Mouse (Mus musculus): ENCODE measurements around the gene Rbbp6. TPM values are rescaled to one million over a fixed set of nuclear protein-coding genes. Genes with fewer than 3 reads are reported as not detected.

Gene Rbbp6
- polyA plus RNA-seq, 1 experiment from 2014 or later, result 32.2 TPM

DNA sequence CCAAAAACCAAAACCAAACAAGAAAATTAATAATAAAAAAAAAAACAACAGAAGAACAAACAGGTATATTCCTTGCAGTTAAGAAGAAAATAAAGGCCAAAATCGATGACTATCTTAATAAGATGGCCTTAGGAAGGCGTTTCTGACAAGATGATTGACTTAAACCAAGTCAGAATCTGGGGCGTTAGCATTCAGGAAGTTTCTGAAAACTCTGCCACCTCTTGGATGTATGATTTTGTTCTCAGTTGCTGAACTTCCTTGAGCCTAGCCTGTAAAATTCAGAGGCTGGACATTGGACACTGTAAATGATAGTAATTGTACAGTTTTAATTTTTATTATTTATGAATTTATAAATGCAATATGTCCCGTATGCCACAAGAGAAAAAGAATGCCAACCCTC, 3.3 kb downstream of the Rbbp6 start:
- no peak overlapping the region for H3K27ac ChIP-seq (ENCODE audit: low read depth, low read length)
- DNase-seq (ENCODE audit: low spot score) (no peak), ATAC-seq (replicated peaks; ENCODE audit: low FRiP score) (no peak)
- peaks cover 14% of the 10 kb centered on the region for H3K4me1 ChIP-seq (replicated peaks; ENCODE audit: control insufficient read depth, insufficient read depth, low read length)
- H3K4me3 ChIP-seq (ENCODE audit: low read depth, low read length), result peak overlapping the region; percentile 98; the same call in 1 of the 2 replicates
- no peaks in the 10 kb centered on the region for H3K27me3 ChIP-seq (replicated peaks; ENCODE audit: control insufficient read depth, insufficient read depth, low read length)
- 56% methylated on average over 4 of the region's 4 CpGs for WGBS
- H3K9me3 ChIP-seq (ENCODE audit: control insufficient read depth, low read length), result no peaks in the 10 kb centered on the region
- H3K36me3 ChIP-seq (ENCODE audit: control insufficient read depth, insufficient read depth, low read length), result peaks cover 3% of the 10 kb centered on the region; the same call in 1 of the 2 replicates
- no peak overlapping the region for H3K9ac ChIP-seq (ENCODE audit: low read depth, low read length)
- H3K4me2 ChIP-seq, result peak overlapping the region; percentile 96

DNA sequence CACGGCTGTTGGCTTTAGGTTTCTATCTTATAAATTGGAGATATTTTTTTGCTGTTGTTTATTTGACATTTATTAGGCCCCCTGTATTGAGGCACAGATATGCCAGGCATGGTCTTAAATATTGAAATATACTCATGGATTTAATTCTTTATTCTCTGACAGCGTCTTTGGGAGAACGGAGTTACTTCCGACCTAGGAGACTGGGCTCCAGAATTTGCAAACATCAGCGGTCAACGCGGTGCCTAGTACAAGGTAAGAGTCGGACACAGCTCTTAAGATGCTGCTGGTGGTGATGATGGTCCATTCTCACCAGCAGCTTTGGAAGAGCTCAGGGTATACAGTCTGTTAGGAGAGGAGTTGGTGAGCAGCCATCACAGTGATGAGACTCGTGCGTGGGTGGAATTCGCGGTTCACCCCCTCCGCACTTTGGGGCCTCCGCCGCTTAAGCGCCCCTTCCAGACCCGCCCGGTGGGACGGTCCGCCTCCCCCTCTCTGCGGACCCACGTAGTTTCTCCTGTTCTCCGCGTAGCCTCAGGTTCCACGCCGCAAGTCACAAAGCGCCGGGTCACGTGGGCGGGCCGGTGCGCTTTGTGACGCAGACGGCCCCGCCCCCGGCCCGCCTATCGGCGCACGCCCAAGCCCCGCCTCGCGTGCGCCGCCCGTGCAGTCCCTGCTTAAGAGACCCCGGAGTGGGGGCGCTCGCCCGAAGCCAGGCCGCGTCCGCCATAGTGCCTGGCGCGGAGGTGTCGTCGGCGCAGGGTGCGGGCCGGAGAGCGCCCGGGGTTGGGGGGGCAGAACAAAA, 3.9 kb downstream of the Rbbp6 start:
- WGBS, result 1% methylated on average over 62 of the region's 62 CpGs
- DNase-seq (ENCODE audit: low spot score) (peak; percentile 88), ATAC-seq (replicated peaks; ENCODE audit: low FRiP score) (peak; percentile 96)

DNA sequence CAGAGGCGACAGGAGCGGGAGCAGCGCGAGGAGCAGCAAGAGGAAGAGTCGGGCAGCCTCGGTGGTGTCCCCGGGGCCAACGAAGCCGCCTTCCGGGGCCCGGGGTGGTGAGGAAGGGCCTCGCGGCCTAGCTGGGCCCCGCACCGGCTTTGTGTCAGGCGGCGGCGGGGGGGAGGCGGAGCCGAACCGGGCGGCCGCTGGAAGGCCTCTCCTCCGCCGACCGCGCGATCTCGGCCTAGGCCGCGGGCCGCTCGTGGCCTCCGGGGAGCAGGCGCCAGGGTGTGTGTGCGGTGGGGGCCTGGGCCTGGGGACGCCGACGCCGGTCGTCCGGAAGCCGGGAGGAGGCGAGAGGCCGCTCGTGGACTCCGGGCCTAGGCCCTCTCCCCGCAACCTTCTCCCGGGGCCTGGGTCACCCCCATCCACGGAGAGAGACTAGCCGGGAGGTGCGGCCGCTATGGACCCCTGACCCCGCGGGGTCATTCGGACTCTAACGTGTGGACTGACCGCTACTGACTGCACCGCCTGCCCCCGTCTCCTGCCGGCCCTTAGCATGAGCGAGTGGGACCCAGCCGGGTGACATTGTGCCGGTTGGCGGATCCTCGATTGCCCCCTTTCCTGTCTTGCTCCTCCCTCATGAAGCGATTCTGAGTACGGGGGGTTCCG, 4.8 kb downstream of the Rbbp6 start:
- H3K9me3 ChIP-seq (ENCODE audit: control insufficient read depth, low read length), result no peaks in the 10 kb centered on the region
- WGBS, result under 1% methylated on average over 52 of the region's 69 CpGs
- DNase-seq (ENCODE audit: low spot score) (peak; percentile 70), ATAC-seq (replicated peaks; ENCODE audit: low FRiP score) (peak; percentile 63)
- peaks cover 14% of the 10 kb centered on the region for H3K4me1 ChIP-seq (replicated peaks; ENCODE audit: control insufficient read depth, insufficient read depth, low read length)
- peaks cover 3% of the 10 kb centered on the region; the same call in 1 of the 2 replicates for H3K36me3 ChIP-seq (ENCODE audit: control insufficient read depth, insufficient read depth, low read length)
- H3K9ac ChIP-seq (ENCODE audit: low read depth, low read length), result peak overlapping the region; percentile 99
- H3K4me2 ChIP-seq, result peak overlapping the region; percentile 96
- H3K27ac ChIP-seq (ENCODE audit: low read depth, low read length), result peak overlapping the region; percentile 83
- no peaks in the 10 kb centered on the region for H3K27me3 ChIP-seq (replicated peaks; ENCODE audit: control insufficient read depth, insufficient read depth, low read length)
- peak overlapping the region; percentile 98 for H3K4me3 ChIP-seq (ENCODE audit: low read depth, low read length)

More for the DNA sequence above, 3.9 kb downstream of the Rbbp6 start:
- Histone ChIP-seq H3K9ac (ENCODE audit: low read depth, low read length) (peak overlapping the region; percentile 99), H3K4me1 (replicated peaks; ENCODE audit: control insufficient read depth, insufficient read depth, low read length) (peaks cover 14% of the 10 kb centered on the region), H3K4me2 (peak overlapping the region; percentile 96), H3K4me3 (ENCODE audit: low read depth, low read length) (peak overlapping the region; percentile 98), H3K36me3 (ENCODE audit: control insufficient read depth, insufficient read depth, low read length) (peaks cover 3% of the 10 kb centered on the region; the same call in 1 of the 2 replicates), H3K9me3 (ENCODE audit: control insufficient read depth, low read length) (no peaks in the 10 kb centered on the region), H3K27me3 (replicated peaks; ENCODE audit: control insufficient read depth, insufficient read depth, low read length) (no peaks in the 10 kb centered on the region), H3K27ac (ENCODE audit: low read depth, low read length) (peak overlapping the region; percentile 83)

DNA sequence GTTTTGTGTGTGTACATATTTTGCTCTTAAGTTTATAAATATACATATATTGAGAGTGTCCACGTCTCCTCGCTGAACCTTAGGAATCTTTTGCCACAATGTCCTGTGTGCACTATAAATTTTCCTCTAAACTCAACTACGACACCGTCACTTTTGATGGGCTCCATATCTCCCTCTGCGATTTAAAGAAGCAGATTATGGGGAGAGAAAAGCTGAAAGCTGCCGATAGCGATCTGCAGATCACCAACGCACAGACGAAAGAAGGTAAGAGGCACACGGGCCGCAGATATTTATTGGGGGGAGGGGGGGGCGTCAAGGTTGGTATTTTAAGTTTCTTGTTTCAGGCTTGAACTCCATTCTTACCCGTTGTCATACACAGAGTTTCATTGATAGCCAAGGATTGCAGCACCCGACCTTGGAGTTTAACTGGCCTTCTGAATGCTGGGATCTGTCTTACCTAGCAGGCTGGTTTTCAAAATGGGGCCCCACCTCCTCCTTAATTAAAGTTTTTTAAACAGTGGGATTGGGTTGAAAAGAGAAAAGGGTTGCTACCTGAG, 5.5 kb downstream of the Rbbp6 start:
- ATAC-seq (replicated peaks; ENCODE audit: low FRiP score) (no peak), DNase-seq (ENCODE audit: low spot score) (no peak)
- Histone ChIP-seq H3K4me3 (ENCODE audit: low read depth, low read length) (peak overlapping the region; percentile 98), H3K4me1 (replicated peaks; ENCODE audit: control insufficient read depth, insufficient read depth, low read length) (peaks cover 14% of the 10 kb centered on the region), H3K36me3 (ENCODE audit: control insufficient read depth, insufficient read depth, low read length) (peaks cover 3% of the 10 kb centered on the region; the same call in 1 of the 2 replicates), H3K27ac (ENCODE audit: low read depth, low read length) (no peak overlapping the region), H3K9ac (ENCODE audit: low read depth, low read length) (peak overlapping the region; percentile 99), H3K4me2 (peak overlapping the region; percentile 96), H3K27me3 (replicated peaks; ENCODE audit: control insufficient read depth, insufficient read depth, low read length) (no peaks in the 10 kb centered on the region), H3K9me3 (ENCODE audit: control insufficient read depth, low read length) (no peaks in the 10 kb centered on the region)
- under 1% methylated on average over 14 of the region's 14 CpGs for WGBS

DNA sequence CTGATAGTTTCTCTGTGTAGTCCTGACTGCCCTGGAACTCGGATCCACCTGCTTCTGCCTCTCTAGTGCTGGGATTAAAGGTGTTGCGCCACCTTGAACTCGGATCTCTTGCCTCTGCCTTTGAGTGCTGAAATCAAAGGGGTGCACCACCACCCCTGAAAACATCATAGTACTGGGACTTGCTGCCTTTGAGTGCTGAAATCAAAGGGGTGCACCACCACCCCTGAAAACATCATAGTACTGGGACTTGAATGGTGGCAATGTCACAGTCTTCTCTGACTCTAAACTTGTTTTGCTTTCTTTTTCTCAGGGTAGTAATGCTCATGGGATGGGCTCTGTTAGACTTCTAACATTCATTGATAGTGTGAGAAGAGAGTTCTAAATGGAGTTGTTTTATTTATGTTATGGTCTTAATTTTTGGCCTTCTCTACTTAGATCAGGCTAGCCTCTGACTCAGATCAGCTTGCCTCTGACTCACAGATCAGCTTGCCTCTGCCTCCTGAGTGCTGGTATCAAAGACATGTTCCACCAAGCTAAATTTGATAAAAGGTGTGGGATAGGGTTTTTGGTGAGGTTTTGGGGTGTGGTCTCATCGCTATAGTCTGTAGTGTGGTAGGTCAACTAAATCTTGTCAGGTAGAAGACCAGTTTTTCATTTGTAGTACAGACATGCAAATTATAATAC, 6.7 kb downstream of the Rbbp6 start:
- peak overlapping the region; percentile 98 for H3K4me3 ChIP-seq (ENCODE audit: low read depth, low read length)
- DNase-seq (ENCODE audit: low spot score), result no peak
- H3K4me1 ChIP-seq (replicated peaks; ENCODE audit: control insufficient read depth, insufficient read depth, low read length), result peaks cover 14% of the 10 kb centered on the region
- ATAC-seq (replicated peaks; ENCODE audit: low FRiP score), result no peak
- peak overlapping the region; percentile 99; the same call in 1 of the 2 replicates for H3K9ac ChIP-seq (ENCODE audit: low read depth, low read length)
- no peaks in the 10 kb centered on the region for H3K27me3 ChIP-seq (replicated peaks; ENCODE audit: control insufficient read depth, insufficient read depth, low read length)
- no peak overlapping the region for H3K27ac ChIP-seq (ENCODE audit: low read depth, low read length)
- H3K9me3 ChIP-seq (ENCODE audit: control insufficient read depth, low read length), result no peaks in the 10 kb centered on the region
- WGBS, result 76% methylated on average over 4 of the region's 4 CpGs
- H3K4me2 ChIP-seq, result peak overlapping the region; percentile 96
- peaks cover 3% of the 10 kb centered on the region; the same call in 1 of the 2 replicates for H3K36me3 ChIP-seq (ENCODE audit: control insufficient read depth, insufficient read depth, low read length)

DNA sequence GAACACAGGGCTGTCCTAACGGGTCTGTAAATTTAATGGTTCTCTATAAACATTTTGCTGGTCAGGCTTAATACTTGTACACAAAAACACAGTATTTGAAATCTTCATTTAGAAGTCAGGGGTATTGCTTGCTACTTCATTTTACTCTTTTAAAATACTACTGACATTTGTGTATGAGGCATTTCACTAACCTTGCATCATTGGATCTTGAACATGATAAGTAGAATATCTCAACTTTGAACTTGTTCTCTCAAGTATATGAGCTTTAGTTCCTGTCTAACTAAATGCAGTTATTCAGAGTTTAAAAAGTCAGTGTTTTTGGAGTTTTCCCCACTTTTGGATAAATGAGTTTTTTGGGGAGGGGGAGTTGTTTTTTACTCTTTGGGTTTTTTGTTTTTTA, 14.0 kb downstream of the Rbbp6 start:
- DNase-seq (ENCODE audit: low spot score) (no peak), ATAC-seq (replicated peaks; ENCODE audit: low FRiP score) (no peak)
- Histone ChIP-seq H3K4me3 (ENCODE audit: low read depth, low read length) (no peak overlapping the region), H3K36me3 (ENCODE audit: control insufficient read depth, insufficient read depth, low read length) (peaks cover 2% of the 10 kb centered on the region; the same call in 1 of the 2 replicates), H3K4me1 (replicated peaks; ENCODE audit: control insufficient read depth, insufficient read depth, low read length) (no peaks in the 10 kb centered on the region), H3K9me3 (ENCODE audit: control insufficient read depth, low read length) (no peaks in the 10 kb centered on the region), H3K4me2 (no peak overlapping the region), H3K27ac (ENCODE audit: low read depth, low read length) (no peak overlapping the region), H3K27me3 (replicated peaks; ENCODE audit: control insufficient read depth, insufficient read depth, low read length) (no peaks in the 10 kb centered on the region), H3K9ac (ENCODE audit: low read depth, low read length) (no peak overlapping the region)
- 84% methylated on average over 1 of the region's 1 CpGs for WGBS

DNA sequence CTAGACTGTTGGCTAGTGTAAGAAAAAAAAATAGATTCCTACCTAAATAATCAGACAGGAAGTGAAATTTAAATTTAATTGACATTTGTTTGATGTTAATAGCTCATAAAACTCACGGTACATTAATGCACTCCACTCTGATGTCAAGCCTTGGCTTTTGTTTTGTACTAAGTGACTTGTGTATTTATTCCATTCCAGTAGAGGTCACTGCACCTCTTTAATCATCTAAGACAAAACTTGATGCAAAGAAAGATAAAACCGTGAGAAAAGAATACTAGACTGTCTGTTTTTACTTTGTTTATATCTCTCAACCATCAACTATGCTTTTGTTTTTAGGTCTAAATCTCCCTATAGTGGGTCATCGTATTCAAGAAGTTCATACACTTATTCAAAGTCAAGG, 32.7 kb downstream of the Rbbp6 start:
- H3K27ac ChIP-seq (ENCODE audit: low read depth, low read length), result no peak overlapping the region
- WGBS, result 89% methylated on average over 3 of the region's 3 CpGs
- no peaks in the 10 kb centered on the region for H3K4me1 ChIP-seq (replicated peaks; ENCODE audit: control insufficient read depth, insufficient read depth, low read length)
- H3K9me3 ChIP-seq (ENCODE audit: control insufficient read depth, low read length), result no peaks in the 10 kb centered on the region
- H3K36me3 ChIP-seq (ENCODE audit: control insufficient read depth, insufficient read depth, low read length), result peaks cover 51% of the 10 kb centered on the region
- no peak for DNase-seq (ENCODE audit: low spot score)
- H3K4me3 ChIP-seq (ENCODE audit: low read depth, low read length), result no peak overlapping the region
- no peak overlapping the region for H3K4me2 ChIP-seq
- H3K27me3 ChIP-seq (replicated peaks; ENCODE audit: control insufficient read depth, insufficient read depth, low read length), result no peaks in the 10 kb centered on the region
- H3K9ac ChIP-seq (ENCODE audit: low read depth, low read length), result no peak overlapping the region
- ATAC-seq (replicated peaks; ENCODE audit: low FRiP score), result no peak

DNA sequence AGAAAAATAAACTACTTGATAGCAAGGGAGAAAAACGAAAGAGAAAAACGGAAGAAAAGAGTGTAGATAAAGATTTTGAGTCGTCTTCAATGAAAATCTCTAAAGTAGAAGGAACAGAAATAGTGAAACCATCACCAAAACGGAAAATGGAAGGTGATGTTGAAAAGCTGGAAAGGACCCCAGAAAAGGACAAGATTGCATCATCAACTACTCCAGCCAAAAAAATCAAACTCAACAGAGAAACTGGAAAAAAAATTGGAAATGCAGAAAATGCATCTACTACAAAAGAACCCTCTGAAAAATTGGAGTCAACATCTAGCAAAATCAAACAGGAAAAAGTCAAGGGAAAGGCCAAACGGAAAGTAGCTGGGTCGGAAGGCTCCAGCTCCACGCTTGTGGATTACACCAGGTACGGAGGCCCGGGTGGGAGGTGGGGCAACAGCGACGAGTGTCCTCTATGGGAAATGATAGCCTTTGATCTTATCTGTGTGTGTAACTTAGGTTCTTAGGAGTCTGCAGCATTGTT, 34.4 kb downstream of the Rbbp6 start:
- Histone ChIP-seq H3K9me3 (ENCODE audit: control insufficient read depth, low read length) (no peaks in the 10 kb centered on the region), H3K27me3 (replicated peaks; ENCODE audit: control insufficient read depth, insufficient read depth, low read length) (no peaks in the 10 kb centered on the region), H3K4me2 (no peak overlapping the region), H3K9ac (ENCODE audit: low read depth, low read length) (no peak overlapping the region), H3K27ac (ENCODE audit: low read depth, low read length) (no peak overlapping the region), H3K4me3 (ENCODE audit: low read depth, low read length) (no peak overlapping the region), H3K36me3 (ENCODE audit: control insufficient read depth, insufficient read depth, low read length) (peaks cover 59% of the 10 kb centered on the region), H3K4me1 (replicated peaks; ENCODE audit: control insufficient read depth, insufficient read depth, low read length) (no peaks in the 10 kb centered on the region)
- DNase-seq (ENCODE audit: low spot score) (no peak), ATAC-seq (replicated peaks; ENCODE audit: low FRiP score) (no peak)
- 86% methylated on average over 11 of the region's 11 CpGs for WGBS
